Mouse (Mus musculus) liver, embryonic 13.5 days (tissue): Measurements from ENCODE around the gene B4galnt4. TPM values are rescaled to one million over a fixed set of nuclear protein-coding genes. Genes with fewer than 3 reads are reported as not detected.
A peak's percentile ranks its signal among the peaks of the same experiment; 100 is the strongest.

ENCODE experiments used
- ATAC-seq: fragments of 200-750 bp; cut with Nextera tagmentation; 2 replicates; pipeline ENCODE4 v1.8.0; 2017; ENCODE audit warnings: low read depth, mild to moderate bottlenecking, moderate number of reproducible peaks, moderate library complexity
- DNase-seq: peaks from one replicate; pipeline ENCODE4 v3.0.0; 2022
- H3K27ac ChIP-seq: fragments of 300-500 bp; sonication (generic); 2 replicates; pipeline ENCODE4 v1.5.1; 2015; ENCODE audit warnings: moderate library complexity, mild to moderate bottlenecking, inconsistent platforms
- H3K27me3 ChIP-seq: fragments of 300-500 bp; sonication (generic); 2 replicates; pipeline ENCODE4 v1.6.1; 2015; ENCODE audit warnings: mild to moderate bottlenecking, inconsistent platforms
- H3K36me3 ChIP-seq: fragments of 300-500 bp; sonication (generic); 2 replicates; pipeline ENCODE4 v1.6.1; 2015; ENCODE audit warnings: mild to moderate bottlenecking, inconsistent platforms
- H3K4me1 ChIP-seq: fragments of 300-500 bp; sonication (generic); replicated peaks from 2 replicates; pipeline ENCODE4 v1.6.1; 2015; ENCODE audit warnings: inconsistent platforms
- H3K4me2 ChIP-seq: fragments of 300-500 bp; sonication (generic); 2 replicates; pipeline ENCODE4 v1.6.1; 2015; ENCODE audit warnings: inconsistent platforms, mild to moderate bottlenecking, moderate library complexity
- H3K4me3 ChIP-seq: fragments of 300-500 bp; sonication (generic); replicated peaks from 2 replicates; pipeline ENCODE4 v1.5.1; 2015; ENCODE audit warnings: mild to moderate bottlenecking, inconsistent platforms
- H3K9ac ChIP-seq: fragments of 300-500 bp; sonication (generic); 2 replicates; pipeline ENCODE4 v1.6.1; 2015; ENCODE audit warnings: mild to moderate bottlenecking, inconsistent platforms
- H3K9me3 ChIP-seq: fragments of 300-500 bp; sonication (generic); replicated peaks from 2 replicates; pipeline ENCODE4 v1.6.1; 2016; ENCODE audit warnings: inconsistent platforms
- WGBS: fragments of 180-500 bp; shearing (Covaris S2); methylation state at CpG from one replicate; pipeline ENCODE4 v1.1.7; 2015; ENCODE audit not compliant: insufficient replicate concordance; 5-methylcytosine and 5-hydroxymethylcytosine counted together
- polyA plus RNA-seq: library from polyadenylated mRNA; unstranded; fragments of >200 nt; fragmentation: Nextera tagmentation; extraction: Ambion mirVana; gene quantifications from 2 replicates; pipeline ENCODE4 v1.2.1, GENCODE M21; 2015

The B4galnt4 gene
- polyA plus RNA-seq, 1 experiment from 2014 or later = 0.81 TPM

DNA sequence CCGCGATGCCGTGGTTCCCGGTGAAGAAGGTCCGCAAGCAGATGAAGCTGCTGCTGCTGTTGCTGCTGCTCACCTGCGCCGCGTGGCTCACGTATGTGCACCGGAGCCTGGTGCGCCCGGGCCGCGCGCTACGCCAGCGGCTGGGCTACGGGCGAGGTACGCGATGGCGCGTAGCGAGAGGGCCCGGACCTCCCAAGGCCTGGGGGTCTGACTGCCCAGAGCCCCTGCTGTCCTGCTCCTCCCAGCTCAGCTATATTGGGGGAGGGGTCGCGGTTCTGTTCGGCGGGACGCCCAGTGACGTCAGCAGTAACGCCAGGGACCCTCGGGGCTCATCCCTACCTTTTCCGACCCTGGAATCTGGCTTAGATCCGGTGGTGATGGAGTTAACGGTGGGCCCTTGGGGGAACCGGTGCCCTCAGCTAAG, 377 bp downstream of the B4galnt4 start:
- DNase-seq (no peak), ATAC-seq (no peak)
- peak overlapping the region; percentile 55 for H3K4me3 ChIP-seq
- H3K36me3 ChIP-seq = no peaks in the 10 kb centered on the region
- H3K27me3 ChIP-seq = peaks cover 83% of the 10 kb centered on the region
- 0 out of 2 replicates have a peak overlapping the region, but pooled peaks have one; percentile 22 for H3K9ac ChIP-seq
- WGBS = 3% methylated on average over 37 of the region's 37 CpGs
- peak overlapping the region; percentile 80 for H3K4me2 ChIP-seq
- H3K4me1 ChIP-seq = peaks cover 48% of the 10 kb centered on the region
- H3K27ac ChIP-seq = no peak overlapping the region
- no peaks in the 10 kb centered on the region for H3K9me3 ChIP-seq

DNA sequence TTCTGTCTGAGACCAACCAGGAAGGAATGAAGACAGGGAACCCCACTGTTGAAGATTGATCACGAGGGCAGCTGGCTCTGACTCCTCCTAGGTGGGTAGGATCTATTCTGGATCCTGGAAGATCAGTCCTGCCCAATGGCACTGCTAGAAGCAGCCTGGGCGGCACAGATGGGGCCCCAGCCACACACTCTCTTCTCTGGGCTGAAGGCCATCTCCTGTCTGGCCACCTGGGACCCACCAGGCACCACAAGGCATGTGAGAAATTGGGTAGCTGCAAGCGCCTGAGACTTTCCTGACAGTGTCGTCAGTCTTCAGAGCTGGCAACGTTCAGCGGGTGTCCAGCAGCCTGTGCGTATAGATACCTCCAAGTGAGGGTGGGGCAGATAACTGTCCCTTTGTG, 1.6 kb downstream of the B4galnt4 start:
- DNase-seq (no peak), ATAC-seq (no peak)
- Histone ChIP-seq H3K4me1 (peaks cover 48% of the 10 kb centered on the region), H3K4me3 (no peak overlapping the region), H3K9ac (no peak overlapping the region), H3K4me2 (no peak overlapping the region), H3K27me3 (peaks cover 84% of the 10 kb centered on the region), H3K9me3 (no peaks in the 10 kb centered on the region), H3K27ac (no peak overlapping the region), H3K36me3 (no peaks in the 10 kb centered on the region)
- WGBS = 23% methylated on average over 7 of the region's 7 CpGs

DNA sequence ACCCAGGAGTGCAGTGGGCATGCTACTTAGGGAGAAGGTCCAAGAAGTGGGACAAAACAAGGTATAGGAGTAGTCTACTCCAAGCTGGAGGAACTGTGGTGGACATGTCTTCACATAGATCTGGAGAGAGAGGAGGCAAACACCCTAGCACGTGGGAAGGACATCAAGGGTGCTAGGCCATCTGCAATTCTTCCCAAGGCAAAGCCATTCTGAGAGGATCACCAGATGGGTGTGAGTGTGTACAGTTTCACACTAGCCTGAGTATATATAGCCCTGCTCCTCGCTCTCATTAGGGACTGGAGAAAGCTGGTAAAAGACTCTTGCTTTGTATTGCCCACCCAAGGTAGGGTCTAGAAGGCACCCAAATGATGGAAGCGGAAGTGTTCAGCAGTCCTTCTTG, 2.4 kb downstream of the B4galnt4 start:
- Histone ChIP-seq H3K27me3 (peaks cover 84% of the 10 kb centered on the region), H3K4me2 (no peak overlapping the region), H3K36me3 (no peaks in the 10 kb centered on the region), H3K4me3 (no peak overlapping the region), H3K4me1 (peaks cover 48% of the 10 kb centered on the region), H3K9me3 (no peaks in the 10 kb centered on the region), H3K27ac (no peak overlapping the region), H3K9ac (no peak overlapping the region)
- DNase-seq = no peak
- ATAC-seq = no peak
- WGBS = 71% methylated on average over 3 of the region's 3 CpGs

DNA sequence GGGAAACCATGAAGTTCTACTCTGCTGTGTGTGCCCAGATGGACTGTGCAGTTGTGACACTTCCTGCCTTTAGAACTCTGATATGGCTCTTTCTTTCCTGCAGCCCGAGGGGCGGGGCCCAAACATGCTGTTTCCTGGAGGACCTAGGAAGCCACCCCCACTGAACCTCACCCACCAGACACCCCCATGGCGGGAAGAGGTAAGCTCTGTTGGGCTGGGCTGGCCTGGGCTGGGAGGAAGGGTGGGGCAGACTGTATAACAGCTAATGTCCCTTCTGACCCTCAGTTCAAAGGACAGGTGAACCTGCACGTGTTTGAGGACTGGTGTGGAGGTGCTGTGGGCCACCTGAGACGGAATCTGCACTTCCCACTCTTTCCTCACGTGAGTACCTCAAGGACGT, 3.3 kb downstream of the B4galnt4 start:
- WGBS = 28% methylated on average over 7 of the region's 7 CpGs
- 0 out of 2 replicates have a peak, but pooled peaks have one; percentile 13 for ATAC-seq
- no peak overlapping the region for H3K9ac ChIP-seq
- H3K27me3 ChIP-seq = peaks cover 82% of the 10 kb centered on the region
- no peaks in the 10 kb centered on the region for H3K9me3 ChIP-seq
- H3K36me3 ChIP-seq = no peaks in the 10 kb centered on the region
- H3K4me2 ChIP-seq = no peak overlapping the region
- peaks cover 48% of the 10 kb centered on the region for H3K4me1 ChIP-seq
- DNase-seq = no peak
- no peak overlapping the region for H3K4me3 ChIP-seq
- H3K27ac ChIP-seq = no peak overlapping the region

DNA sequence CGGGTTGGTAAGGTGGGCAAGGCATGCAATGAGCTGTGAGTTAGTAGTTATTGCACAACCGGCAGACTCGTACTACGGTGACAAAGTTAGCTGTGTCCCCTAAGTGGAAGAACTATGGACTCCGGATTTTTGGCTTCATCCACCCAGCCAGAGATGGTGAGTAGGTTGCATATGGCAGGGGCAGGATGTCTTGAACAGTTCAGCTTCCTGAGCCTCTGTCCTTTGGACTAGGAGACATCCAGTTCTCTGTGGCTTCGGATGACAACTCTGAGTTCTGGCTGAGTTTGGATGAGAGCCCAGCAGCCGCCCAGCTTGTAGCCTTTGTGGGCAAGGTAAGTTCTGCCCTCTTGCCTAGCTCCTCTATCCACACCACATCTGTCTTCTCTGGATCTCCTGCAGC, 3.7 kb downstream of the B4galnt4 start:
- Histone ChIP-seq H3K36me3 (no peaks in the 10 kb centered on the region), H3K9me3 (no peaks in the 10 kb centered on the region), H3K27me3 (peaks cover 81% of the 10 kb centered on the region), H3K9ac (no peak overlapping the region), H3K4me2 (no peak overlapping the region), H3K27ac (no peak overlapping the region), H3K4me3 (no peak overlapping the region), H3K4me1 (peaks cover 48% of the 10 kb centered on the region)
- WGBS = 51% methylated on average over 7 of the region's 7 CpGs
- DNase-seq = no peak
- ATAC-seq = no peak

DNA sequence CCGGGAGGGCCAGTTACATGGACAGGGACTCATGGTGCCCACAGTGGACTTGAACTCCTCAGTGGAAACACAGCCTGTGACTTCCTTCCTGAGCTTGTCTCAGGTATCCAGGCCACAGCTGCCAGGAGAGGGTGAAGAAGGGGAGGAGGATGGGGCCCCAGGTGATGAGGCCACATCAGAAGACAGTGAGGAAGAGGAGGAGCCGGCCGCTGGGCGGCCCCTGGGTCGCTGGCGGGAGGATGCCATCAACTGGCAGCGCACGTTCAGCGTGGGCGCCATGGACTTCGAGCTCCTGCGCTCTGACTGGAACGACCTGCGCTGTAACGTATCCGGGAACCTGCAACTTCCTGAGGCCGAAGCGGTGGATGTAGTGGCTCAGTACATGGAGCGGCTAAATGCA, 7.4 kb downstream of the B4galnt4 start:
- Histone ChIP-seq H3K9ac (no peak overlapping the region), H3K27ac (no peak overlapping the region), H3K36me3 (no peaks in the 10 kb centered on the region), H3K4me3 (no peak overlapping the region), H3K27me3 (peaks cover 77% of the 10 kb centered on the region), H3K9me3 (no peaks in the 10 kb centered on the region), H3K4me1 (peaks cover 33% of the 10 kb centered on the region), H3K4me2 (no peak overlapping the region)
- no peak for DNase-seq
- 59% methylated on average over 19 of the region's 19 CpGs for WGBS
- ATAC-seq = no peak

DNA sequence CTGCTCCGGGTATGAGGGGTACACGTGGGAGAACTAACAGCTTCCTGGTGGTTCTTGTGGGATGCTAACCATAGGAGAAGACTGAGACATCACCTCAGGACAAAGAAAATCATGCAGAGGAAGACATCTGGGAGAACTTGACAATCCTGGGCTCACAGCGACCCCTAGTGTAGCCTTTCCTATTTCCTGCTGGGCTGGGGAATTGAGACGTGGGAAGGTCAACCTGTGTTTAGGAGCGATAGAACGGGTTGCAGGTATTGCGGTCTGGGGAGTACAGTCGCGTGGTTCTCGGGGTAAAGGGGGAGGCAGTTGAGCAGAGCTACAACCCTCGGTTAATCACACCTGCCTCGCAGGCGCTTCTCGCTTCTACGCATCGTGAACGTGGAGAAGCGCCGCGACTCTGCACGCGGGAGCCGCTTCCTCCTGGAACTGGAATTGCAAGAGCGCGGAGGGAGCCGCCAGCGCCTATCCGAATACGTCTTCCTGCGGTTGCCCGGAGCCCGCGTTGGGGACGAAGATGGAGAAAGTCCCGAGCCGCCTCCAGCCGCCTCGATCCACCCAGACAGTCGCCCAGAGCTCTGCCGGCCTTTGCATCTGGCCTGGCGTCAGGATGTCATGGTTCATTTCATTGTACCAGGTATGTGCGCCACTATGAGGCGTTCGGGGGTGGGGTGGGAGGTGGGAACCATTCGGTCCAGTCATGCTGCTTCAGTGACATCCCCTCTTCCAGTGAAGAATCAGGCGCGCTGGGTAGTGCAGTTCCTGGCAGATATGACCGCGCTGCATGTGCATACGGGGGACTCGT, 9.4 kb downstream of the B4galnt4 start:
- Histone ChIP-seq H3K9ac (0 out of 2 replicates have a peak overlapping the region, but pooled peaks have one; percentile 2), H3K4me2 (peak overlapping the region; percentile 59), H3K36me3 (no peaks in the 10 kb centered on the region), H3K27ac (no peak overlapping the region), H3K4me3 (peak overlapping the region; percentile 33), H3K9me3 (no peaks in the 10 kb centered on the region), H3K27me3 (peaks cover 82% of the 10 kb centered on the region), H3K4me1 (peaks cover 15% of the 10 kb centered on the region)
- no peak for ATAC-seq
- DNase-seq = peak; percentile 45
- WGBS = 2% methylated on average over 51 of the region's 51 CpGs

DNA sequence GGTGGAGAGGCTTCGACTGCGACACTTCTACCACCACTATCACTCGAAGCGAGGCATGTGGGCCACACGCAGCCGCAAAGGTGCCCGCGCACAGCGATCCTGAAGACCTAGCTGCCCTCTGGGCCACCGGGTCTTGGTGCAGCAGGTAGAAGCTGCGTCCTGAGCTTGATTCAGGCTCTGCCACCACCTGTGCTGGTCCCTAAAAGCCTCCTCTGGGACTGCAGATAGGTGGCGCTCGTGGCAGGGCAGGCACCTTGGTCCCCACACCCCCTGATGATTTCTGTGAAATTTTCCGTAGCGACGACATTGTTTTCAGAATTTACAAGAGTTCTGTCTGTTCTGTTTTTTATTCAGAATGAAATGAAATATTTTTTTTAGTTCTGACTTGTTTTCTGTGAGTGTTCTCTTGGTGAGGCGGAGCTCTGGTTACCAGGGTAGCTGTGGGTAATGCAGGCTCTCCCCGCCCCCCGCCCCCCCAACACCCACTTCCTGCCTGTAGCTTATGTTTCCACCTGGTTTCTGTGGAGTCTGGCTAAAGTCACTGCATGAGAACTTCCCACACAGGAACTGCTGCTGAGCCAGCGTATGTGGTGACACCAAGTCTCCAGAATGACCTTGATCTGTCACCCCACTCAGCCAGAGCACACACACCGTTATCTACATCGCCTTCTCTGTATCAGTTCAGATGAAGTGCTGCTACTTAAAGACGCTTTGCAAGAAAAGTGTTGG, 11.3 kb downstream of the B4galnt4 start:
- no peak overlapping the region for H3K4me2 ChIP-seq
- H3K9me3 ChIP-seq = no peaks in the 10 kb centered on the region
- peaks cover 78% of the 10 kb centered on the region for H3K27me3 ChIP-seq
- no peak for ATAC-seq
- no peaks in the 10 kb centered on the region for H3K36me3 ChIP-seq
- H3K27ac ChIP-seq = no peak overlapping the region
- peak; percentile 41 for DNase-seq
- peaks cover 15% of the 10 kb centered on the region for H3K4me1 ChIP-seq
- 16% methylated on average over 23 of the region's 23 CpGs for WGBS
- no peak overlapping the region for H3K4me3 ChIP-seq
- H3K9ac ChIP-seq = no peak overlapping the region

DNA sequence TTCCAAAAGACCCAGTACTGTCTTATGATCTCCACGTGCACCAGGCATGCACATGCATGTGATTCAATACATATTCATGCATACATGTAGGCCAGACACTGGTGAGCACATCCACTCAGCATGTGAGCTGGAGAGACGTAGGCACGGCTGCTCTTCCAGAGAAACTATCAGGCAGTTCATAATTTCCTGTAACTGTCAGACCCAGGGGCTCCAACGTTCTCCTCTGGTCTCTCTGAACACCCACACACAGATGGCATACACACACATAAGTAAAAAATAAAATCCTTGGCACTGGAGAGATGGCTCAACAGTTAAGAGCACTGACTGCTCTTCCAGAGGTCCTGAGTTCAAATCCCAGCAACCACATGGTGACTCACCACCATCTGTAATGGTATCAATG, 12.9 kb downstream of the B4galnt4 start:
- DNase-seq (no peak), ATAC-seq (no peak)
- H3K9me3 ChIP-seq = no peaks in the 10 kb centered on the region
- H3K27ac ChIP-seq = no peak overlapping the region
- H3K4me2 ChIP-seq = no peak overlapping the region
- peaks cover 15% of the 10 kb centered on the region for H3K4me1 ChIP-seq
- no peak overlapping the region for H3K9ac ChIP-seq
- peaks cover 76% of the 10 kb centered on the region for H3K27me3 ChIP-seq
- WGBS = 44% methylated on average over 4 of the region's 4 CpGs
- no peak overlapping the region for H3K4me3 ChIP-seq
- no peaks in the 10 kb centered on the region for H3K36me3 ChIP-seq

DNA sequence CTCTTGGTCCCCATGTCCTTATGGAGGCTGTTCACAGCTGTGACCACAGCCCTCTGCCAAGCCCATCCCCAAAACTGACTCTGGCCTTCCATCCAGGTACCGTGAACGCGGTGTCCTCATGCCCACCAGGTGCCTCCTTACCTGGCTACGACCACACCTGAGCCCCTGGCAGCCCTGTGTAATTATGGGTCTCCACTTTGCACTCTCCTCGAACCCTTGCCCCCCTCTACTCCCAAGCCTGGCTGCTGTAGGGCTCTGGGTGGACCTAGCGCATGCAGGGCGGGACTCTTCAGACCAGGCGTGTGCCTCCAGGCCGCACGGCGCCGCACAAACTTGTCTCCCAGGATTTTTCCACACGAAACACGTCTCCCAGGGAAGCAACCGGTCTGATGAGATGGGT, 16.9 kb downstream of the B4galnt4 start, which contains the start of gene Pkp3:
Gene Pkp3, plus strand, starts transcription at position 378 of the 400 bp plus-strand sequence.
- H3K27ac ChIP-seq = no peak within 1 kb of the TSS
- peaks cover 67% of the 10 kb centered on the region for H3K27me3 ChIP-seq
- H3K9me3 ChIP-seq = no peaks in the 10 kb centered on the region
- no peak for DNase-seq
- H3K4me3 ChIP-seq = no peak within 1 kb of the TSS
- no peaks in the 10 kb centered on the region for H3K36me3 ChIP-seq
- no peak for ATAC-seq
- WGBS = 79% methylated on average over 15 of the region's 15 CpGs
- no peak within 1 kb of the TSS for H3K4me2 ChIP-seq
- H3K9ac ChIP-seq = no peak within 1 kb of the TSS
- 0 out of 2 replicates have a peak, but pooled peaks cover 5% of the 10 kb centered on the region for H3K4me1 ChIP-seq

DNA sequence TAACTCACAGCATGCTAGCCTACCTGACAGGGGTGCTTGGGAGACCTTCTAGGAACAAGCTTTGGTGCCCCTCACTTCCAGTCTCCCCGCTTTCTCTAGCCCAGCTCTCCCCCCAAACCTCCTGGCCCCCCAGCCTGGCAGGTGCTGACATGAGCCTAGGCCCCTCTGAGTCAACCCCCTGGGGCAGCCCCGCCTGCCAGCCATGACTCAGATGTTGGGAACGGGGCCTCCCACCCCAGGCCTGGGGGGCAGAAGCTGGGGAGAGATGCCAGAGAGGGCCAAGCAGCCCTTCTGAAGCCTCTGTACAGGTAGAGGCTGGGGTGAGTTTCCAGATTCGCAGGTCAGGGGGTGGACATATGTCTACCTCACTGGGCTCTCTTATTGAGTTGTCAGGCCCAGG, 18.0 kb downstream of the B4galnt4 start:
- Histone ChIP-seq H3K4me3 (no peak overlapping the region), H3K27me3 (peaks cover 64% of the 10 kb centered on the region), H3K36me3 (no peaks in the 10 kb centered on the region), H3K9me3 (no peaks in the 10 kb centered on the region), H3K4me1 (0 out of 2 replicates have a peak, but pooled peaks cover 5% of the 10 kb centered on the region), H3K9ac (no peak overlapping the region), H3K4me2 (no peak overlapping the region), H3K27ac (no peak overlapping the region)
- no peak for ATAC-seq
- DNase-seq = no peak
- WGBS = 64% methylated on average over 4 of the region's 4 CpGs
